Mouse (Mus musculus): ENCODE data around the gene Slc38a5.

- TF ChIP-seq GATA1 (IDR thresholded peaks at IDR 0.05; ENCODE audit: borderline replicate concordance, low read length) (no peak), FLI1 (IDR thresholded peaks at IDR 0.05; ENCODE audit: low read length) (no peak)
Observed at GRCm38 (mm10) chrX:8222296-8222677, 48.6 kb upstream of the Slc38a5 start.

Data from megakaryocyte, embryonic 14.5 days (primary cell).